Mouse (Mus musculus): ENCODE data around the gene Smurf1. TPM values are rescaled to one million over a fixed set of nuclear protein-coding genes. Genes with fewer than 3 reads are reported as not detected.

Smurf1 gene
- polyA plus RNA-seq, 2 experiments = 1.2 to 1.5 TPM

- no peak overlapping the region for H3K27ac ChIP-seq
- H3K4me2 ChIP-seq (ENCODE audit: low read depth) = no peak overlapping the region
- no peaks in the 10 kb centered on the region for H3K9me3 ChIP-seq (ENCODE audit: control insufficient read depth, low read length)
- H3K4me3 ChIP-seq (ENCODE audit: insufficient read depth in 1 of 2, low read depth in 2 of 2, low read length in 2 of 2) = no peak overlapping the region
- DNase-seq (ENCODE audit: low read depth in 3 of 3, low spot score in 3 of 3) (no peak), ATAC-seq (ENCODE audit: insufficient read depth) (no peak)
- 83% methylated on average over 4 of the region's 4 CpGs for WGBS (ENCODE audit: insufficient replicate concordance)
- peaks cover 36% of the 10 kb centered on the region for H3K36me3 ChIP-seq (replicated peaks; ENCODE audit: control insufficient read depth, insufficient read depth, low read depth)
- H3K9ac ChIP-seq (replicated peaks) = no peak overlapping the region
- no peaks in the 10 kb centered on the region for H3K4me1 ChIP-seq (replicated peaks; ENCODE audit: control insufficient read depth in 2 of 2, insufficient read depth in 2 of 2, low read length in 1 of 2)
- TF ChIP-seq CTCF (IDR thresholded peaks at IDR 0.05; ENCODE audit: low read depth) (no peak), EP300 (IDR thresholded peaks at IDR 0.05; ENCODE audit: low read depth) (no peak)
- H3K27me3 ChIP-seq (ENCODE audit: control insufficient read depth, insufficient read depth, low read length) = no peaks in the 10 kb centered on the region
Measured at GRCm38 (mm10) chr5:144829631-144830030, 136.0 kb downstream of the Smurf1 start.

- H3K4me3 ChIP-seq (ENCODE audit: insufficient read depth in 1 of 2, low read depth in 2 of 2, low read length in 2 of 2) = no peak overlapping the region
- TF ChIP-seq CTCF (IDR thresholded peaks at IDR 0.05; ENCODE audit: low read depth) (no peak), EP300 (IDR thresholded peaks at IDR 0.05; ENCODE audit: low read depth) (no peak)
- H3K9ac ChIP-seq (replicated peaks) = no peak overlapping the region
- H3K27me3 ChIP-seq (ENCODE audit: control insufficient read depth, insufficient read depth, low read length) = no peaks in the 10 kb centered on the region
- no peaks in the 10 kb centered on the region for H3K9me3 ChIP-seq (ENCODE audit: control insufficient read depth, low read length)
- WGBS (ENCODE audit: insufficient replicate concordance) = 84% methylated on average over 20 of the region's 20 CpGs
- peaks cover 40% of the 10 kb centered on the region for H3K36me3 ChIP-seq (replicated peaks; ENCODE audit: control insufficient read depth, insufficient read depth, low read depth)
- no peaks in the 10 kb centered on the region for H3K4me1 ChIP-seq (replicated peaks; ENCODE audit: control insufficient read depth in 2 of 2, insufficient read depth in 2 of 2, low read length in 1 of 2)
- ATAC-seq (ENCODE audit: insufficient read depth) = no peak
- H3K4me2 ChIP-seq (ENCODE audit: low read depth) = no peak overlapping the region
- no peak overlapping the region for H3K27ac ChIP-seq
- no peak for DNase-seq (ENCODE audit: low read depth in 3 of 3, low spot score in 3 of 3)
Measured at GRCm38 (mm10) chr5:144828365-144829102, 137.1 kb downstream of the Smurf1 start.

Small RNA genes within 50 kb of the gene (microRNA-seq; reads per million reads assigned to microRNA genes)
- not detected for gene Mir7039

Other genes with a start within 250 kb of the Smurf1 start
- 0.20 and 0.28 TPM in 2 replicates for gene Tmem130, start 204.0 kb downstream of the Smurf1 start, polyA plus RNA-seq (2012; rRNA removed)
- gene Tmem130, start 204.0 kb downstream of the Smurf1 start, polyA plus RNA-seq (2014; fragmentation: Nextera tagmentation; extraction: Ambion mirVana) = 0.10 and 0.19 TPM in 2 replicates
- 20.4 and 27.1 TPM in 2 replicates for gene Trrap, start 198.1 kb downstream of the Smurf1 start, polyA plus RNA-seq (2012; rRNA removed)
- 11.7 and 13.1 TPM in 2 replicates for gene Trrap, start 198.1 kb downstream of the Smurf1 start, polyA plus RNA-seq (2014; fragmentation: Nextera tagmentation; extraction: Ambion mirVana)
- not detected in 2 replicates for gene Gm4871, start 66.9 kb upstream of the Smurf1 start, polyA plus RNA-seq (2012; rRNA removed)
- gene Gm4871, start 66.9 kb upstream of the Smurf1 start, polyA plus RNA-seq (2014; fragmentation: Nextera tagmentation; extraction: Ambion mirVana) = not detected in 2 replicates
- gene 1700018F24Rik, start 77.1 kb upstream of the Smurf1 start, polyA plus RNA-seq (2012; rRNA removed) = not detected in 2 replicates
- gene 1700018F24Rik, start 77.1 kb upstream of the Smurf1 start, polyA plus RNA-seq (2014; fragmentation: Nextera tagmentation; extraction: Ambion mirVana) = not detected in 2 replicates
- gene Arpc1a, start 118.0 kb upstream of the Smurf1 start, polyA plus RNA-seq (2012; rRNA removed) = 42.0 and 47.2 TPM in 2 replicates
- 51.5 and 57.8 TPM in 2 replicates for gene Arpc1a, start 118.0 kb upstream of the Smurf1 start, polyA plus RNA-seq (2014; fragmentation: Nextera tagmentation; extraction: Ambion mirVana)
- 0.11 TPM in 2 replicates for gene Kpna7, start 118.2 kb upstream of the Smurf1 start, polyA plus RNA-seq (2012; rRNA removed)
- 0.04 TPM in 1 of 2 replicates, not detected in the other for gene Kpna7, start 118.2 kb upstream of the Smurf1 start, polyA plus RNA-seq (2014; fragmentation: Nextera tagmentation; extraction: Ambion mirVana)
- gene Arpc1b, start 148.4 kb upstream of the Smurf1 start, polyA plus RNA-seq (2012; rRNA removed) = 54.4 and 74.7 TPM in 2 replicates
- gene Arpc1b, start 148.4 kb upstream of the Smurf1 start, polyA plus RNA-seq (2014; fragmentation: Nextera tagmentation; extraction: Ambion mirVana) = 74.9 and 80.1 TPM in 2 replicates
- gene Pdap1, start 174.4 kb upstream of the Smurf1 start, polyA plus RNA-seq (2012; rRNA removed) = 13.6 and 44.0 TPM in 2 replicates
- gene Pdap1, start 174.4 kb upstream of the Smurf1 start, polyA plus RNA-seq (2014; fragmentation: Nextera tagmentation; extraction: Ambion mirVana) = 44.4 and 50.1 TPM in 2 replicates
- gene Bud31, start 174.5 kb upstream of the Smurf1 start, polyA plus RNA-seq (2012; rRNA removed) = 49.1 and 79.2 TPM in 2 replicates
- 154 and 155 TPM in 2 replicates for gene Bud31, start 174.5 kb upstream of the Smurf1 start, polyA plus RNA-seq (2014; fragmentation: Nextera tagmentation; extraction: Ambion mirVana)
- gene Ptcd1, start 201.3 kb upstream of the Smurf1 start, polyA plus RNA-seq (2012; rRNA removed) = 4.9 and 5.5 TPM in 2 replicates
- 5.4 and 6.2 TPM in 2 replicates for gene Ptcd1, start 201.3 kb upstream of the Smurf1 start, polyA plus RNA-seq (2014; fragmentation: Nextera tagmentation; extraction: Ambion mirVana)
- gene Cpsf4, start 201.4 kb upstream of the Smurf1 start, polyA plus RNA-seq (2012; rRNA removed) = 25.6 and 29.8 TPM in 2 replicates
- gene Cpsf4, start 201.4 kb upstream of the Smurf1 start, polyA plus RNA-seq (2014; fragmentation: Nextera tagmentation; extraction: Ambion mirVana) = 14.2 TPM in 2 replicates
- 111 and 190 TPM in 2 replicates for gene Atp5j2, start 226.2 kb upstream of the Smurf1 start, polyA plus RNA-seq (2012; rRNA removed)
- 454 and 472 TPM in 2 replicates for gene Atp5j2, start 226.2 kb upstream of the Smurf1 start, polyA plus RNA-seq (2014; fragmentation: Nextera tagmentation; extraction: Ambion mirVana)
- gene Zkscan14, start 236.0 kb upstream of the Smurf1 start, polyA plus RNA-seq (2012; rRNA removed) = 1.7 and 2.2 TPM in 2 replicates
- gene Zkscan14, start 236.0 kb upstream of the Smurf1 start, polyA plus RNA-seq (2014; fragmentation: Nextera tagmentation; extraction: Ambion mirVana) = 4.3 and 5.4 TPM in 2 replicates
- 1.8 and 2.1 TPM in 2 replicates for gene Zkscan5, start 238.7 kb upstream of the Smurf1 start, polyA plus RNA-seq (2012; rRNA removed)
- 2.9 and 3.2 TPM in 2 replicates for gene Zkscan5, start 238.7 kb upstream of the Smurf1 start, polyA plus RNA-seq (2014; fragmentation: Nextera tagmentation; extraction: Ambion mirVana)

All from liver, embryonic 14.5 days (tissue).